Mouse (Mus musculus) heart, embryonic 14.5 days (tissue): Measurements from ENCODE around the gene Slamf1. TPM values are rescaled to one million over a fixed set of nuclear protein-coding genes. Genes with fewer than 3 reads are reported as not detected.

Source experiments
- ATAC-seq: fragments of 200-750 bp; cut with Nextera tagmentation; 2 replicates; pipeline ENCODE4 v1.8.0; 2017; ENCODE audit warnings: low read depth, moderate TSS enrichment; ENCODE audit not compliant: insufficient number of reproducible peaks, insufficient read depth, low FRiP score
- H3K27ac ChIP-seq, 2 experiments: fragments of 200-500 bp in 1 of 2; fragments of 300-500 bp in 1 of 2; sonication (generic) in 1 of 2; replicated peaks in 1 of 2; 2 replicates each; pipeline ENCODE4 v1.5.1; 2012 to 2014; ENCODE audit warnings: low read depth in 2 of 2, low read length in 2 of 2, control low read depth in 1 of 2, mild to moderate bottlenecking in 1 of 2, mixed read lengths in 1 of 2; ENCODE audit not compliant: control insufficient read depth in 1 of 2, insufficient read depth in 1 of 2
- H3K27me3 ChIP-seq: fragments of 300-500 bp; sonication (generic); 2 replicates; pipeline ENCODE4 v1.6.1; 2014; ENCODE audit warnings: mild to moderate bottlenecking, low read length, control low read depth; ENCODE audit not compliant: control insufficient read depth, insufficient read depth
- H3K36me3 ChIP-seq: fragments of 300-500 bp; sonication (generic); 2 replicates; pipeline ENCODE4 v1.6.1; 2014; ENCODE audit warnings: mild to moderate bottlenecking, control low read depth, low read length, mixed read lengths; ENCODE audit not compliant: control insufficient read depth, insufficient read depth
- H3K4me1 ChIP-seq, 2 experiments: fragments of 200-500 bp in 1 of 2; fragments of 300-500 bp in 1 of 2; sonication (generic) in 1 of 2; 2 replicates each; pipeline ENCODE4 v1.6.1; 2012 to 2014; ENCODE audit warnings: low read length in 2 of 2, control low read depth in 1 of 2, mixed read lengths in 1 of 2; ENCODE audit not compliant: control insufficient read depth in 2 of 2, insufficient read depth in 2 of 2
- H3K4me2 ChIP-seq: fragments of 300-500 bp; sonication (generic); 2 replicates; pipeline ENCODE4 v1.6.1; 2014; ENCODE audit warnings: mild to moderate bottlenecking, low read length
- H3K4me3 ChIP-seq, 2 experiments: fragments of 200-500 bp in 1 of 2; fragments of 300-500 bp in 1 of 2; sonication (generic) in 1 of 2; 2 replicates each; pipeline ENCODE4 v1.5.1; 2012 to 2014; ENCODE audit warnings: low read length in 2 of 2, mild to moderate bottlenecking in 2 of 2, control low read depth in 1 of 2, low read depth in 1 of 2, moderate library complexity in 1 of 2; ENCODE audit not compliant: control insufficient read depth in 1 of 2, insufficient read depth in 1 of 2
- H3K9ac ChIP-seq: fragments of 300-500 bp; sonication (generic); 2 replicates; pipeline ENCODE4 v1.6.1; 2014; ENCODE audit warnings: mild to moderate bottlenecking, low read length
- H3K9me3 ChIP-seq: fragments of 300-500 bp; sonication (generic); 2 replicates; pipeline ENCODE4 v1.6.1; 2016; ENCODE audit warnings: low read length, control low read depth; ENCODE audit not compliant: control insufficient read depth
- WGBS: fragments of 180-500 bp; shearing (Covaris S2); extraction: QIAGEN DNeasy Blood & Tissue Kit; methylation state at CpG from one replicate; pipeline ENCODE4 v1.1.7; 2014; 5-methylcytosine and 5-hydroxymethylcytosine counted together
- polyA plus RNA-seq: library from polyadenylated mRNA; unstranded; fragments of >200 nt; fragmentation: Nextera tagmentation; extraction: Ambion mirVana; gene quantifications from 2 replicates; pipeline ENCODE4 v1.2.1, GENCODE M21; 2014

The Slamf1 gene
- polyA plus RNA-seq = 0.16 and 0.19 TPM in 2 replicates

- Histone ChIP-seq H3K9ac (no peak within 1 kb of the TSS), H3K27me3 (no peaks in the 10 kb centered on the region), H3K4me2 (no peak within 1 kb of the TSS), H3K36me3 (no peaks in the 10 kb centered on the region), H3K4me3 (no peak within 1 kb of the TSS), H3K4me1 (peaks cover 0 to 7% of the 10 kb centered on the region in 2 experiments; a peak in 2 of 4 replicates), H3K9me3 (no peaks in the 10 kb centered on the region), H3K27ac (no peak within 1 kb of the TSS)
- 23% methylated on average over 6 of the region's 6 CpGs for WGBS
- no peak for ATAC-seq
Measured at GRCm38 (mm10) chr1:171766898-171767297, at the start of gene Slamf1. Gene Slamf1, plus strand, starts transcription at chr1:171767127.

DNA sequence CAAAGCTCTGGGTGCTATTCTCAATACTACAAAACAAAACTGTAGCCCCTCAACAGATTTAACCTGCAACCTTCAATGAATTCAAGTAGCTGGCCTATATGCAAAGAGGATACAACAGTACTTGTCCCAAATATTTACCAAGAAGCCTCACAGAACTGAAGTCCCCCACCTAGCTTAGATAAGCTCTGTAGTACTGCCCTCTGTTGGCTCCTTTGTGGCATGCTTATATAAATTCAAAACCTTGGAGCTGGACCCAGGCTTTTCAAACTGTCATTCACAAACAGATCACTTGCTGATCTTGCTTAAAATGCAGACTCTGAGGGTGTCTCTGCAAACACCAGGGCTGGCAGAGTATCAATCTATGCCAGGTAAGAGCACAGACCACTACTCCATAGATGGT, 35.7 kb upstream of the Slamf1 start:
- H3K36me3 ChIP-seq = no peaks in the 10 kb centered on the region
- ATAC-seq = no peak
- H3K27me3 ChIP-seq = no peaks in the 10 kb centered on the region
- no peak overlapping the region for H3K4me3 ChIP-seq
- H3K4me1 ChIP-seq = no peaks in the 10 kb centered on the region
- H3K9ac ChIP-seq = no peak overlapping the region
- H3K27ac ChIP-seq = no peak overlapping the region
- H3K9me3 ChIP-seq = no peaks in the 10 kb centered on the region
- no peak overlapping the region for H3K4me2 ChIP-seq

GRCm38 (mm10) chr1:171734898-171735297, 32.0 kb upstream of the Slamf1 start:
- ATAC-seq = no peak
- Histone ChIP-seq H3K27me3 (no peaks in the 10 kb centered on the region), H3K4me1 (no peaks in the 10 kb centered on the region), H3K27ac (no peak overlapping the region), H3K9ac (no peak overlapping the region), H3K36me3 (no peaks in the 10 kb centered on the region), H3K4me2 (no peak overlapping the region), H3K4me3 (no peak overlapping the region), H3K9me3 (no peaks in the 10 kb centered on the region)
- WGBS = 77% methylated on average over 6 of the region's 6 CpGs

GRCm38 (mm10) chr1:171748127-171748969, 18.6 kb upstream of the Slamf1 start:
- no peaks in the 10 kb centered on the region for H3K9me3 ChIP-seq
- H3K4me3 ChIP-seq = no peak overlapping the region
- no peaks in the 10 kb centered on the region for H3K36me3 ChIP-seq
- no peak overlapping the region for H3K9ac ChIP-seq
- no peak for ATAC-seq
- no peak overlapping the region for H3K4me2 ChIP-seq
- 83% methylated on average over 3 of the region's 3 CpGs for WGBS
- H3K27ac ChIP-seq = no peak overlapping the region
- no peaks in the 10 kb centered on the region for H3K27me3 ChIP-seq
- H3K4me1 ChIP-seq = no peaks in the 10 kb centered on the region

DNA sequence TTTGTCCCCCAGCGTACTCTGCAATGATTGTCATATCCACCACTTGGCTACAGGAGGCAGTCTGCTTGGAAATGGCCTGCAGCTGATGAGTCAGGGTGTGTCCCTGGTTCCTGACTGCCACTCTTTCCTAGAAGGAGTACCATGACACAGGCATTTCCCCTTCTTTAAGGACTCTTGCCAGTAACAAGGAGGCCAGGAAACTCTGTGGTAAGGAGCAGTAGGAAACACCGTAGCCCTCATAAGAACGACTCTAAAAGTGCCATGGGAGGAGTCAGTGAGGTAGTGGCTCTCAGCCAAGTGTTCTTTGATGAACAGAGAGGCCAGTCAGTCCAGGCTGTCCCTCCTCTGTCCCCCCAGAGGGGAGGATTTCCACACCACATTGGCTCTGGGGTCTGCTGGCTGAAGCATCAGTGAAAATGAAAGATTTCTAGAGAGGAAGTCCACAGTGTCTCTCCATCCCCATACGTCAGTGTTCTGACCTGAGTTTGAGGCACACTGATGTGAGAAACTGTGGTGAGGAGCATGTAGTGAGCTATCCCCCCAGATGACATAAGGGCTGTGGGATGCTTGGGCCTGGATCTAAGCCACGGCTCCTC, 5.0 kb upstream of the Slamf1 start:
- Histone ChIP-seq H3K4me2 (no peak overlapping the region), H3K27ac (no peak overlapping the region), H3K4me3 (no peak overlapping the region), H3K4me1 (no peaks in the 10 kb centered on the region), H3K27me3 (no peaks in the 10 kb centered on the region), H3K9ac (no peak overlapping the region), H3K9me3 (no peaks in the 10 kb centered on the region), H3K36me3 (no peaks in the 10 kb centered on the region)
- ATAC-seq = no peak
- 52% methylated on average over 5 of the region's 5 CpGs for WGBS

DNA sequence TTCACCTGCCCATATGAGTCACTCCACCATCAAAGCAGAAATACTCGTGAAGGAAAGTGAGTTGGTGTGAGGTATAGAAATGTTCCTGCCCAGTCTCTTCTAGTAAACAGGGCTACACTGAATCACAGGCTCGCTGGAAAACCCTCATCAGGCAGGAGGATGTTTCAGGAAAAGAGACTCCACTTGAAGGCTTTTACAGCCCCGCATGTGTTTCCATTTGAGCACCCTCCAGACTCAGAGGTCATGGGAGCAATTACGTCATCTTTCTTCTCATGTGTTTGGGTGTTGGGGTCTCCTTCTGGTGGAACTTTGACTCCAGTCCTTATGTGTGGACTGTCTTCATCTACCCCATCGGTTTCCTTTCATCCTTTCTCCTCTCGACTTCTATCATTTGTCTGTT, 4.1 kb downstream of the Slamf1 start:
- no peak overlapping the region for H3K4me2 ChIP-seq
- no peak for ATAC-seq
- H3K27me3 ChIP-seq = no peaks in the 10 kb centered on the region
- H3K9ac ChIP-seq = no peak overlapping the region
- no peaks in the 10 kb centered on the region for H3K36me3 ChIP-seq
- H3K4me1 ChIP-seq = peaks cover 0 to 7% of the 10 kb centered on the region in 2 experiments; a peak in 2 of 4 replicates
- H3K4me3 ChIP-seq = no peak overlapping the region
- H3K9me3 ChIP-seq = no peaks in the 10 kb centered on the region
- WGBS = 73% methylated on average over 6 of the region's 6 CpGs
- no peak overlapping the region for H3K27ac ChIP-seq

DNA sequence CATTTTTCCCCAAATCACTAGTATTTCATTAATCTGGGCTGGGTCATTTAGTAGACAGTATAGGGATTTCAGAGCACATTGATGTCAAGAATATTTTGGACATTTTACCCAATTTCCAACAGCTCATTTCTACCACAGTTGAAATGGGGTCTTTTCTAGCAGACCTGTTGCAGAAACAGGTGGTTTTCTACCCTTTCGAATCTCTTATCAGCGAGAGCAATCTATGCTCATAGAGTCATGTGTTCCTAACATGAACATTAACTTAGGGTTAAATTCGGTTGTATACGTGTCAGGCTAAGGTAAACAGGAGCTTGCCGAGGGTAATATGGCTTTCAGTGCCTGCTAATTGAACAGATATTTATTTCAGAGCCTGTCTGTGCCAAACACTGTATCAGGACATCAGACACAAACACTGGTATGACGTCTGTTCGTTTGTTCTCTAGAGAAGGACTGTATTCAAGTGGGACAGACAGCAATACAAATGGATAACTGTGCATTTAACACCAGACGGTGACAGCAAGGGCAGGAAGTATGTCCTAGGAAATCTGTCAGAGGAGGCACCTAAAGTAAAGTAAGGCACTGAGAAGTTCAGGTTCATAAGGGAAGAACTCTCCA, 5.3 kb downstream of the Slamf1 start:
- peaks cover 0 to 7% of the 10 kb centered on the region in 2 experiments; a peak in 2 of 4 replicates for H3K4me1 ChIP-seq
- H3K4me2 ChIP-seq = no peak overlapping the region
- H3K4me3 ChIP-seq = no peak overlapping the region
- H3K9me3 ChIP-seq = no peaks in the 10 kb centered on the region
- no peaks in the 10 kb centered on the region for H3K36me3 ChIP-seq
- no peak overlapping the region for H3K27ac ChIP-seq
- no peaks in the 10 kb centered on the region for H3K27me3 ChIP-seq
- no peak overlapping the region for H3K9ac ChIP-seq
- 68% methylated on average over 8 of the region's 8 CpGs for WGBS
- ATAC-seq = no peak
